Mouse (Mus musculus): ENCODE data around the gene Nus1. TPM values are rescaled to one million over a fixed set of nuclear protein-coding genes. Genes with fewer than 3 reads are reported as not detected.
A peak's percentile ranks its signal among the peaks of the same experiment; 100 is the strongest.

The Nus1 gene
- polyA plus RNA-seq, 1 experiment from 2014 or later = 23.5 TPM

- Histone ChIP-seq H3K9me3 (replicated peaks; ENCODE audit: control insufficient read depth, low read length, poor library complexity, severe bottlenecking) (no peaks in the 10 kb centered on the region), H3K4me1 (ENCODE audit: control insufficient read depth, insufficient read depth, low read length) (peaks cover 27% of the 10 kb centered on the region), H3K9ac (ENCODE audit: low read depth, low read length) (no peak overlapping the region), H3K36me3 (ENCODE audit: control insufficient read depth, insufficient read depth, low read length) (no peaks in the 10 kb centered on the region), H3K4me2 (ENCODE audit: low read length) (no peak overlapping the region), H3K4me3 (ENCODE audit: low read depth, low read length) (no peak overlapping the region), H3K27me3 (ENCODE audit: control insufficient read depth, insufficient read depth, low read depth, low read length) (no peaks in the 10 kb centered on the region), H3K27ac (ENCODE audit: low read length) (no peak overlapping the region)
- 83% methylated on average over 2 of the region's 2 CpGs for WGBS
- ATAC-seq = no peak
Observed at GRCm38 (mm10) chr10:52423097-52423496, 5.8 kb downstream of the Nus1 start.

GRCm38 (mm10) chr10:52426314-52426980, 9.1 kb downstream of the Nus1 start:
- ATAC-seq = no peak
- Histone ChIP-seq H3K9ac (ENCODE audit: low read depth, low read length) (no peak overlapping the region), H3K4me1 (ENCODE audit: control insufficient read depth, insufficient read depth, low read length) (peaks cover 2% of the 10 kb centered on the region; the same call in 1 of the 2 replicates), H3K27me3 (ENCODE audit: control insufficient read depth, insufficient read depth, low read depth, low read length) (no peaks in the 10 kb centered on the region), H3K4me3 (ENCODE audit: low read depth, low read length) (no peak overlapping the region), H3K36me3 (ENCODE audit: control insufficient read depth, insufficient read depth, low read length) (peaks cover 12% of the 10 kb centered on the region), H3K27ac (ENCODE audit: low read length) (no peak overlapping the region), H3K4me2 (ENCODE audit: low read length) (no peak overlapping the region), H3K9me3 (replicated peaks; ENCODE audit: control insufficient read depth, low read length, poor library complexity, severe bottlenecking) (no peaks in the 10 kb centered on the region)
- WGBS = 89% methylated on average over 7 of the region's 7 CpGs

GRCm38 (mm10) chr10:52427634-52428415, 10.5 kb downstream of the Nus1 start:
- WGBS = 27% methylated on average over 2 of the region's 2 CpGs
- Histone ChIP-seq H3K27me3 (ENCODE audit: control insufficient read depth, insufficient read depth, low read depth, low read length) (no peaks in the 10 kb centered on the region), H3K4me1 (ENCODE audit: control insufficient read depth, insufficient read depth, low read length) (peaks cover 2% of the 10 kb centered on the region; the same call in 1 of the 2 replicates), H3K4me3 (ENCODE audit: low read depth, low read length) (no peak overlapping the region), H3K36me3 (ENCODE audit: control insufficient read depth, insufficient read depth, low read length) (peaks cover 17% of the 10 kb centered on the region), H3K9ac (ENCODE audit: low read depth, low read length) (no peak overlapping the region), H3K27ac (ENCODE audit: low read length) (no peak overlapping the region), H3K4me2 (ENCODE audit: low read length) (no peak overlapping the region), H3K9me3 (replicated peaks; ENCODE audit: control insufficient read depth, low read length, poor library complexity, severe bottlenecking) (no peaks in the 10 kb centered on the region)
- no peak for ATAC-seq

GRCm38 (mm10) chr10:52430953-52431352, 13.6 kb downstream of the Nus1 start:
- H3K27me3 ChIP-seq (ENCODE audit: control insufficient read depth, insufficient read depth, low read depth, low read length) = no peaks in the 10 kb centered on the region
- peaks cover 29% of the 10 kb centered on the region for H3K36me3 ChIP-seq (ENCODE audit: control insufficient read depth, insufficient read depth, low read length)

GRCm38 (mm10) chr10:52434836-52435235, 17.5 kb downstream of the Nus1 start:
- no peaks in the 10 kb centered on the region for H3K9me3 ChIP-seq (replicated peaks; ENCODE audit: control insufficient read depth, low read length, poor library complexity, severe bottlenecking)
- H3K27me3 ChIP-seq (ENCODE audit: control insufficient read depth, insufficient read depth, low read depth, low read length) = no peaks in the 10 kb centered on the region
- H3K4me1 ChIP-seq (ENCODE audit: control insufficient read depth, insufficient read depth, low read length) = no peaks in the 10 kb centered on the region
- no peak overlapping the region for H3K9ac ChIP-seq (ENCODE audit: low read depth, low read length)
- H3K36me3 ChIP-seq (ENCODE audit: control insufficient read depth, insufficient read depth, low read length) = peaks cover 41% of the 10 kb centered on the region
- no peak overlapping the region for H3K27ac ChIP-seq (ENCODE audit: low read length)
- 91% methylated on average over 8 of the region's 8 CpGs for WGBS
- H3K4me3 ChIP-seq (ENCODE audit: low read depth, low read length) = no peak overlapping the region
- ATAC-seq = no peak
- no peak overlapping the region for H3K4me2 ChIP-seq (ENCODE audit: low read length)

More at GRCm38 (mm10) chr10:52430953-52431352, 13.6 kb downstream of the Nus1 start:
- 98% methylated on average over 1 of the region's 1 CpGs for WGBS
- Histone ChIP-seq H3K9ac (ENCODE audit: low read depth, low read length) (no peak overlapping the region), H3K4me3 (ENCODE audit: low read depth, low read length) (no peak overlapping the region), H3K4me1 (ENCODE audit: control insufficient read depth, insufficient read depth, low read length) (no peaks in the 10 kb centered on the region), H3K4me2 (ENCODE audit: low read length) (no peak overlapping the region), H3K27ac (ENCODE audit: low read length) (no peak overlapping the region), H3K9me3 (replicated peaks; ENCODE audit: control insufficient read depth, low read length, poor library complexity, severe bottlenecking) (no peaks in the 10 kb centered on the region)
- ATAC-seq = no peak

- H3K4me3 ChIP-seq (ENCODE audit: low read depth, low read length) = no peak overlapping the region
- H3K9me3 ChIP-seq (replicated peaks; ENCODE audit: control insufficient read depth, low read length, poor library complexity, severe bottlenecking) = no peaks in the 10 kb centered on the region
- H3K4me1 ChIP-seq (ENCODE audit: control insufficient read depth, insufficient read depth, low read length) = 0 out of 2 replicates have a peak, but pooled peaks cover 2% of the 10 kb centered on the region
- H3K27me3 ChIP-seq (ENCODE audit: control insufficient read depth, insufficient read depth, low read depth, low read length) = no peaks in the 10 kb centered on the region
- no peak overlapping the region for H3K9ac ChIP-seq (ENCODE audit: low read depth, low read length)
- no peak overlapping the region for H3K4me2 ChIP-seq (ENCODE audit: low read length)
- WGBS = 34% methylated on average over 2 of the region's 2 CpGs
- no peaks in the 10 kb centered on the region for H3K36me3 ChIP-seq (ENCODE audit: control insufficient read depth, insufficient read depth, low read length)
- no peak for ATAC-seq
- H3K27ac ChIP-seq (ENCODE audit: low read length) = no peak overlapping the region
Observed at GRCm38 (mm10) chr10:52460614-52461013, 43.3 kb downstream of the Nus1 start.

GRCm38 (mm10) chr10:52463941-52464739, 46.8 kb downstream of the Nus1 start:
- ATAC-seq = peak; percentile 86
- 0 out of 2 replicates have a peak, but pooled peaks cover 2% of the 10 kb centered on the region for H3K4me1 ChIP-seq (ENCODE audit: control insufficient read depth, insufficient read depth, low read length)
- H3K9me3 ChIP-seq (replicated peaks; ENCODE audit: control insufficient read depth, low read length, poor library complexity, severe bottlenecking) = no peaks in the 10 kb centered on the region
- no peak overlapping the region for H3K9ac ChIP-seq (ENCODE audit: low read depth, low read length)
- no peak overlapping the region for H3K4me2 ChIP-seq (ENCODE audit: low read length)
- no peak overlapping the region for H3K4me3 ChIP-seq (ENCODE audit: low read depth, low read length)
- 46% methylated on average over 7 of the region's 7 CpGs for WGBS
- no peaks in the 10 kb centered on the region for H3K36me3 ChIP-seq (ENCODE audit: control insufficient read depth, insufficient read depth, low read length)
- H3K27ac ChIP-seq (ENCODE audit: low read length) = peak overlapping the region; percentile 41; the same call in 1 of the 2 replicates
- no peaks in the 10 kb centered on the region for H3K27me3 ChIP-seq (ENCODE audit: control insufficient read depth, insufficient read depth, low read depth, low read length)

- H3K4me1 ChIP-seq (ENCODE audit: control insufficient read depth, insufficient read depth, low read length) = no peaks in the 10 kb centered on the region
Observed at GRCm38 (mm10) chr10:52471520-52471919, 54.2 kb downstream of the Nus1 start.

More at GRCm38 (mm10) chr10:52471520-52471919, 54.2 kb downstream of the Nus1 start:
- H3K27me3 ChIP-seq (ENCODE audit: control insufficient read depth, insufficient read depth, low read depth, low read length) = no peaks in the 10 kb centered on the region
- WGBS = 72% methylated on average over 4 of the region's 4 CpGs
- ATAC-seq = no peak
- H3K36me3 ChIP-seq (ENCODE audit: control insufficient read depth, insufficient read depth, low read length) = no peaks in the 10 kb centered on the region
- no peaks in the 10 kb centered on the region for H3K9me3 ChIP-seq (replicated peaks; ENCODE audit: control insufficient read depth, low read length, poor library complexity, severe bottlenecking)
- H3K4me3 ChIP-seq (ENCODE audit: low read depth, low read length) = no peak overlapping the region
- no peak overlapping the region for H3K27ac ChIP-seq (ENCODE audit: low read length)
- no peak overlapping the region for H3K4me2 ChIP-seq (ENCODE audit: low read length)
- H3K9ac ChIP-seq (ENCODE audit: low read depth, low read length) = no peak overlapping the region

Data from midbrain, embryonic 16.5 days (tissue).